Mouse (Mus musculus) cerebellum, adult 2 months (tissue): ENCODE measurements around the gene Zdhhc1.
A peak's percentile ranks its signal among the peaks of the same experiment; 100 is the strongest.

ENCODE experiments used
- CTCF ChIP-seq: fragments of 200-500 bp; IDR thresholded peaks from 2 replicates; pipeline ENCODE4 v1.5.1; 2011; ENCODE audit warnings: low read depth, mild to moderate bottlenecking, control low read depth, low read length, moderate library complexity, borderline replicate concordance; ENCODE audit not compliant: insufficient read depth
- POLR2A ChIP-seq: fragments of 200-500 bp; IDR thresholded peaks from 2 replicates; pipeline ENCODE4 v1.6.1; 2011; ENCODE audit warnings: low read length, control low read depth, borderline replicate concordance; ENCODE audit not compliant: insufficient read depth

DNA sequence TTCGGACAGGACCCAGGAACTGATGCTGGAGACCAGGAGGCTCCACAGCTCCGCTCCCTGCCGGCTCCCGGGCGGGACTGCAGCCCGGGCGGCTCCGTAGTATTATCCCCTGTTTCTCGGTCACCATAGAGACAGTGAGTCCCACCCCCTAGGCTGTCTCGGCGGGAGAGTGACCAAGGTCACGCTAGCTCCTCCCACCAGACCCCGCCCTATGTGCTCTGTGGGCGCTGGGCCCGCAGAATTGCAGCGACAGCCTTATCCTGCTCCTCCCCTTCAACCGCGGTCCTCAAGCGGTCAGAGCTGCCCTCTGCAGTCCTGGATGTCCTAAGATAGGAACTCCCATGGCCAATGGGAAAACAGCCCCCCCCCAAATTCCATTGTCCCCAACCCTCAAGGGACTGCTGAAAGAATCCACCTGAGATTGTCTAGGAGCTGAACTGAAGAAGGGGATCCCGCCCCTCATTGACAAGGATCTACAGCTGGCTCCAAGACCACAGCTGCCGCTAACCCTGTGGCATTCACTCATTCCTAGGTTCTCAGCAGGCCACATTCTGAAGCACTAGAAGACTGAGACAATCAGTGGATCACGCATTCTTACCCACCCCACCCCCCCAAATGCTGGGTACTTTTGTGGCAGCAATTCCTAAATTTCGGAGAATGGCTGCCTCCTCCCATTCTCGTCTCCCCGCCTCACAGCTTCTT, 25.2 kb downstream of the Zdhhc1 start, which contains the start of gene Tppp3:
- TF ChIP-seq POLR2A (peak; percentile 86; the same call in 1 of the 2 replicates), CTCF (peak; percentile 32; the same call in 1 of the 2 replicates)
